Mouse (Mus musculus) CD8-positive naive resting alpha-beta T cell, adult 57 days (primary cell): Measurements from ENCODE around the gene Uevld. TPM values are rescaled to one million over a fixed set of nuclear protein-coding genes. Genes with fewer than 3 reads are reported as not detected.

ENCODE experiments used
- total RNA-seq: library from RNA; stranded (reverse); gene quantifications from one replicate; pipeline ENCODE4 v1.2.4, GENCODE M21; 2023

Gene Uevld
- 4.4 TPM for total RNA-seq

DNA sequence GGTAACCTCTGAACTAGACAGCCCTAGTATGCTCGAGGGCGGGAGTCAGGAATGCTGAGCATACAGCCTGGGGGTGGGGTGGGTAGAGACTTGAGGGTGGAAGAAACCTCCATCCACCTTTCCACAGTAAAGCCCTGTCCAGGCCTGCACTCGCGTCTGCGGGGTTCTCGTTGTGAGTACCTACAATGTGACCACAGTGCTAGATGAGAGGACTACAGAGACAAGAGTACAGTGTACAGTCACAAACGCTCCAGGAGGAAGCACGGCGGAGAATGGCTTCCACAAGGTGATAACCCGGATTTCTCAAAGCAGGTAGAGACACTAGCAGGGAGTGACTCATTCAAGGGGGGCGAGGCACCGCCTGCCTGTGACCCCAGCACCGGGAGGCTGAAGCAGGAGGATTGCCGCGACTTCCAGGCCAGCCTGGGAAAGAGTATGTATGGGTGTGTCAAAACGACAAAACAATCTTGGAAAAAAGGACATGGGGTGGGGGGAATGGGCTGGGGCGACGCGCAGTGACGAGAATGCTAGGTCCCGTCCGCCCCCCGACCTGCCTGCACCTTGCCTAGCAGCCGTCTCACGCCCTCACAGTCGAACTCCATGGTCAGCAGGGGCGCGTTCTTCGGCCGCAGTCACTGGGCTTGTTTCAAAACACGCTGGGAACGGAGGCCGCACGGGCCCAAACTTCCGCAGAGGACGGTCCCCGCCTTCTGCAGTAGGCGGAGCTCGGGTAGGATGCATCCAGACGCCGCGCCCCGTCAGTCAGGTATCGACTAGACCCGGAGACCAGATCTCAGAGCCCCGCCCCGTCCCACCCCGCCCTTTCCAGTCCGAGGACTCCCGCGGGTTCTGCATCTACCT, at the start of gene Uevld:
Uevld (minus strand) TSS at position 697 of the 861 bp plus-strand sequence.

DNA sequence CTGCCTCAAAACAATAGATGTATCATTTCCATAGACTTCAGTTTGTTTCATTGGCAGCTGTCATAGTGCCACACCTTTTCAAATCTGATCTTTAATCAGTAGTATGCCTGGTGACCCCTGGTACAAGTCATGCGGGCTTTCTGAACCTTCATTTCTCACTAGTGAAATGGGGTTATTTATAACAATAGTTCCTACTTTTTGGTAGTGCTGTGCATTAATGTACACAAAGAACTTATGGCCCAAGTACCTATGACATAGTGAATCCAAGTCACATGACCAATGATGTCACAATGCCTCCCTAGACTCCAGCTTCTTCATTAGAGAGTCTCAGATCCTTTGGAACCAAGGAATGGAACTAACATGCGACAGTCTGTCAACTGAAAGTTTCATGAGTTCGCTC, 25.0 kb upstream of the Uevld start, which contains the start of gene Gm9999:
Gm9999 (plus strand) TSS at position 301 of the 400 bp plus-strand sequence.

DNA sequence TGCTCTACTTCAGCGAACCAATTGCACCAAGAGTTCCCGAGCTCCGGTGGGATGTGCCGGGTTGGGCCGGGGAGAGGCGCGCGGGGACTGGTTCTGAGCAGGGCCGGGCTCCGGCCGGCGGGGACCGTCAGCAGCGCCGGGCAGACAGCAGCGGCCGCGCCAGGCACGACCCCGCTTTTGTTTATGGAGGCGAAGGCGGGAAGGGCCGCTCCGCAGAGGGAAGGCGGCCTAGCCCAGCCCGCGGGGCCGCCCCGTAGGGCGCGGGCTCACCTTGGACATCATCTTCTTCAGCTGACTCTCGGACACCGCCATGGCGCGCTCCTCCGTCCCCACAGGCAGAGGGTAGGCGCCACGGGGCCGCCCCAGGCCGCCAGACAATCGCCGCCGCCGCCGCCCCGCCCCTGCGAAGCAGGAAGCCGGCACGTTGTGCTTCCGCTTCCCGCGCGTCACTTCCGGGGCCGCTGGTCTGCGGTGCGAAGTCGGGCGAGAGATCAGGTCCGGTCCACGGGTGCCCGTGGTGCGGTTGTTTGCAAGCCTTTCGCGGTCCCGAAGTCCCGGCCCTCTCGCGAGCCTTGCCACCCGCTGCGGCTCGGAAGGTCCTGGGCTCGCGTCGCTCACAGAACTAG, 38.7 kb downstream of the Uevld start, which contains the start of gene Tsg101:
Tsg101 (minus strand) TSS at position 419 of the 626 bp plus-strand sequence.

Other genes with a start within 250 kb of the Uevld start
- gene Saal1, start 247.8 kb downstream of the Uevld start, total RNA-seq = 15.2 TPM
- gene Saa3, start 242.8 kb downstream of the Uevld start, total RNA-seq = not detected
- not detected for gene Saa4, start 225.9 kb downstream of the Uevld start, total RNA-seq
- not detected for gene Saa1, start 215.5 kb downstream of the Uevld start, total RNA-seq
- not detected for gene Saa2, start 206.7 kb downstream of the Uevld start, total RNA-seq
- 40.6 TPM for gene Hps5, start 162.5 kb downstream of the Uevld start, total RNA-seq
- 52.7 TPM for gene Gtf2h1, start 162.4 kb downstream of the Uevld start, total RNA-seq
- 212 TPM for gene Ldha, start 117.1 kb downstream of the Uevld start, total RNA-seq
- not detected for gene Ldhc, start 97.3 kb downstream of the Uevld start, total RNA-seq
- 54.3 TPM for gene Tsg101, start 38.6 kb downstream of the Uevld start, total RNA-seq
- gene Gm9999, start 25.1 kb upstream of the Uevld start, total RNA-seq = not detected
- gene Spty2d1, start 49.9 kb upstream of the Uevld start, total RNA-seq = 66.1 TPM
- gene Tmem86a, start 92.1 kb upstream of the Uevld start, total RNA-seq = 4.3 TPM
- gene Ptpn5, start 175.2 kb upstream of the Uevld start, total RNA-seq = not detected
- gene Mrgpra6, start 246.4 kb upstream of the Uevld start, total RNA-seq = not detected